ENCODE assay signal across 15 mouse cellular contexts in genomic region chr7:100335921-100336320, GRCm38 (mm10). TPM values are rescaled to one million over a fixed set of nuclear protein-coding genes. Genes with fewer than 3 reads are reported as not detected.
DNase-seq lines count a peak whose midpoint lies in the region.
"Had no signal": no experiment of that assay in that cellular context is flagged by ENCODE, and none has a peak within 500 bp of the region (broad histone marks: within the 10 kb centered on the region; RNA-seq: fewer than 3 reads in every experiment).

No protein-coding gene starts in this region.

- DNase-seq in adrenal gland, adult 2 months: peak; percentile 53
- no peak for DNase-seq in adrenal gland, postnatal 4 days (ENCODE audit: low spot score in 2 of 2)
- DNase-seq in 3T3-L1 (ENCODE audit: low read depth, low spot score) (peak; percentile 3), 416B (ENCODE audit: low read depth) (peak; percentile 31)
- no peak for DNase-seq in kidney, postnatal 36 days
- DNase-seq: adrenal gland, postnatal 14 days; cerebellum, adult 11 months; cerebellum, adult 18-20 months; cerebellum, adult 8-10 months; cerebellum, adult 9-11 months; cerebellum, postnatal 14 days; cerebellum, postnatal 36 days; embryo, embryonic 11 days had no signal

RNA-seq across cellular contexts. Expression of gene C2cd3, which starts 36.1 kb away (rescaled TPM):
- 10 to 100 TPM; 16.5 to 20.3 TPM for total RNA-seq in adrenal gland, adult 2 months (2021)
- polyA plus RNA-seq in adrenal gland, adult 2 months (2012; rRNA removed): 16.9 and 17.7 TPM in 2 replicates
- 10 to 100 TPM; 22.1 to 26.2 TPM for total RNA-seq in adrenal gland, postnatal 4 days (2021)

RNA-seq across cellular contexts. Expression of gene Ppme1, which starts 36.2 kb away (rescaled TPM):
- total RNA-seq in adrenal gland, adult 2 months (2021): 10 to 100 TPM; 60.9 to 69.9 TPM
- 110 and 131 TPM in 2 replicates for polyA plus RNA-seq in adrenal gland, adult 2 months (2012; rRNA removed)
- 10 to 100 TPM; 46.5 to 48.8 TPM for total RNA-seq in adrenal gland, postnatal 4 days (2021)

RNA-seq across cellular contexts. Expression of gene P4ha3, which starts 50.6 kb away (rescaled TPM):
- total RNA-seq in adrenal gland, adult 2 months (2021): under 1 TPM; 0.23 to 0.79 TPM
- polyA plus RNA-seq in adrenal gland, adult 2 months (2012; rRNA removed): 0.26 and 0.52 TPM in 2 replicates
- total RNA-seq in adrenal gland, postnatal 4 days (2021): 1 to 10 TPM; 5.1 to 6.0 TPM
- total RNA-seq: common myeloid progenitor, adult 5-6 weeks had no signal
- polyA plus RNA-seq: erythroblast, embryonic 14.5 days had no signal

Comparison
In these comparisons a context has a peak if more than half of its experiments do, and no peak if none do; other contexts are left out.
1. DNase-seq: peak in adrenal gland, adult 2 months (single experiment), 3T3-L1 (single experiment) and 416B (single experiment); none in adrenal gland, postnatal 4 days (0 of 2) and kidney, postnatal 36 days (0 of 2).